8 mouse cellular contexts compared by ENCODE assay signal in the genomic region with DNA sequence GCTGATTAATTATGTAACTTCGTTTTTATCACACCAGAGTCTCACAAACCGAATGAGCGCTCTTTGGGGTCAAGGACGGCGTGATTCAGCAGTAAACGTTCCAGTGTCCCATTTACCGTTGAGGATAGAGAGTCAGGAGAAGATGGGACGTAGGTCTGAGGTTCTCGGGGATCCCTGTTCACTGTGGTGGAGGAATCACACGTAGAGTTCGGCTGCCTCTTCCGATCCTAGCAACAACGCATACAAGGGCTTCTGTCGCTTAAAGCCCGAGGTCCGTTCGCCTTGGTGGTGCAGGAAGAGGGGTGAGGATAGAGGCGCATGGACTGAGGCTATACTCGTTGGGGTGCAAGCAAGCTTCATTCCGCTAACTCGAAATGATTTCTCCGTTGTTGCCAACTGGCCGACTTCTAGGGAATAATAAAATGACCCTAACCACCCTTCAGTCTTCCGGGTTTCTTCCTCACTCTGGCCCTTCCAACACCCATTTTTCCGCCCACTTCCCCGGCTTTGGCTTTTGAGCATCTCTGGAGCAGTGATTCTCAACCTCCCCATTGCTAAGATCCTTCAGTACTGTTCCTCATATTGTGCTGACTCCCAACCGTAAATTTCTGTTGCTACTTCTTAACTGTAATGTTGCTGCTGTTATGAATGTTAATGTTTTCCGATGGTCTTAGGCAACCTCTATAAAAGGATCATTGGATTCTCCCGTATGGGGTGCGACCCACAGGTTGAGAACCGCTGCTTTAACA. TPM values are rescaled to one million over a fixed set of nuclear protein-coding genes. Genes with fewer than 3 reads are reported as not detected.
DNase-seq lines count a peak whose midpoint lies in the region; ATAC-seq and TF ChIP-seq lines count a peak whose summit lies in the region.

No protein-coding gene starts in this region.

- peak overlapping the region; percentile 100 for H3K9ac ChIP-seq in liver, embryonic 14.5 days (replicated peaks)

- DNase-seq in urinary bladder, adult 18-20 months (ENCODE audit: low spot score in 2 of 2), result peak; percentile 21 to 49
- no peak for DNase-seq in urinary bladder, postnatal 10 days (ENCODE audit: low spot score)
- DNase-seq in embryo, embryonic 10 days (ENCODE audit: low spot score), result peak; percentile 50
- peak; percentile 71 for DNase-seq in kidney, adult 18-20 months
- peak in 2 of 3 experiments; percentile 56 to 66 for DNase-seq in liver, embryonic 14.5 days (ENCODE audit: low read depth in 3 of 3, low spot score in 3 of 3)
- DNase-seq in naive thymus-derived CD4-positive, alpha-beta T cell, adult 2 months (ENCODE audit: low read depth), result peak; percentile 63
- DNase-seq in telencephalon, adult 2 months (ENCODE audit: low read depth, low spot score), result peak; percentile 21

- H3K27ac ChIP-seq in liver, embryonic 14.5 days, result peak overlapping the region; percentile 94

- H3K4me3 ChIP-seq in liver, embryonic 14.5 days (ENCODE audit: insufficient read depth in 1 of 2, low read depth in 2 of 2, low read length in 2 of 2), result peak overlapping the region; percentile 93 to 95

- peak; percentile 4 for ATAC-seq in granulocyte monocyte progenitor cell, adult 5-6 weeks (replicated peaks; ENCODE audit: poor library complexity, severe bottlenecking)
- ATAC-seq in liver, embryonic 14.5 days (ENCODE audit: insufficient read depth), result peak; percentile 12

- WGBS in liver, embryonic 14.5 days (ENCODE audit: insufficient replicate concordance), result under 1% methylated on average over 31 of the region's 31 CpGs

- TF ChIP-seq EP300 in liver, embryonic 14.5 days (IDR thresholded peaks at IDR 0.05; ENCODE audit: low read depth), result no peak

- peaks cover 10 to 14% of the 10 kb centered on the region in 2 experiments for H3K4me1 ChIP-seq in liver, embryonic 14.5 days (replicated peaks; ENCODE audit: control insufficient read depth in 2 of 2, insufficient read depth in 2 of 2, low read length in 1 of 2)

- no peak; the same call in 1 of the 2 replicates for TF ChIP-seq CTCF in liver, embryonic 14.5 days (IDR thresholded peaks at IDR 0.05; ENCODE audit: low read depth)

- no peaks in the 10 kb centered on the region for H3K27me3 ChIP-seq in liver, embryonic 14.5 days (ENCODE audit: control insufficient read depth, insufficient read depth, low read length)

- no peaks in the 10 kb centered on the region for H3K9me3 ChIP-seq in liver, embryonic 14.5 days (ENCODE audit: control insufficient read depth, low read length)

- H3K36me3 ChIP-seq in liver, embryonic 14.5 days (replicated peaks; ENCODE audit: control insufficient read depth, insufficient read depth, low read depth), result peaks cover 13% of the 10 kb centered on the region

- peak overlapping the region; percentile 99 for H3K4me2 ChIP-seq in liver, embryonic 14.5 days (ENCODE audit: low read depth)

RNA-seq across cellular contexts. Expression of gene BC005537, which starts 1.4 kb away (rescaled TPM):
- total RNA-seq in granulocyte monocyte progenitor cell, adult 5-6 weeks (2014; fragmentation: Nextera tagmentation), result 166 and 184 TPM in 2 replicates
- 57.0 and 63.6 TPM in 2 replicates for total RNA-seq in granulocyte monocyte progenitor cell, adult 5-6 weeks (2017)
- 17.4 and 33.5 TPM in 2 replicates for polyA plus RNA-seq in liver, embryonic 14.5 days (2012; rRNA removed)
- polyA plus RNA-seq in liver, embryonic 14.5 days (2014; fragmentation: Nextera tagmentation; extraction: Ambion mirVana), result 13.7 and 14.5 TPM in 2 replicates

RNA-seq across cellular contexts. Expression of gene Acot13, which starts 31.2 kb away (rescaled TPM):
- 37.7 and 40.4 TPM in 2 replicates for total RNA-seq in granulocyte monocyte progenitor cell, adult 5-6 weeks (2014; fragmentation: Nextera tagmentation)
- total RNA-seq in granulocyte monocyte progenitor cell, adult 5-6 weeks (2017), result 41.8 and 46.1 TPM in 2 replicates
- polyA plus RNA-seq in liver, embryonic 14.5 days (2012; rRNA removed), result 26.2 and 38.2 TPM in 2 replicates
- 61.9 and 67.0 TPM in 2 replicates for polyA plus RNA-seq in liver, embryonic 14.5 days (2014; fragmentation: Nextera tagmentation; extraction: Ambion mirVana)

RNA-seq across cellular contexts. Expression of gene Tdp2, which starts 31.4 kb away (rescaled TPM):
- total RNA-seq in granulocyte monocyte progenitor cell, adult 5-6 weeks (2014; fragmentation: Nextera tagmentation), result 48.4 and 84.7 TPM in 2 replicates
- total RNA-seq in granulocyte monocyte progenitor cell, adult 5-6 weeks (2017), result 51.8 and 57.7 TPM in 2 replicates
- polyA plus RNA-seq in liver, embryonic 14.5 days (2012; rRNA removed), result 17.0 and 21.8 TPM in 2 replicates
- polyA plus RNA-seq in liver, embryonic 14.5 days (2014; fragmentation: Nextera tagmentation; extraction: Ambion mirVana), result 25.0 and 26.4 TPM in 2 replicates

RNA-seq across cellular contexts. Expression of gene Gmnn, which starts 38.4 kb away (rescaled TPM):
- total RNA-seq in granulocyte monocyte progenitor cell, adult 5-6 weeks (2014; fragmentation: Nextera tagmentation), result 148 and 183 TPM in 2 replicates
- 214 and 286 TPM in 2 replicates for total RNA-seq in granulocyte monocyte progenitor cell, adult 5-6 weeks (2017)
- 32.1 and 65.7 TPM in 2 replicates for polyA plus RNA-seq in liver, embryonic 14.5 days (2012; rRNA removed)
- 149 and 153 TPM in 2 replicates for polyA plus RNA-seq in liver, embryonic 14.5 days (2014; fragmentation: Nextera tagmentation; extraction: Ambion mirVana)

RNA-seq across cellular contexts. Expression of gene D130043K22Rik, which starts 44.8 kb away (rescaled TPM):
- not detected in 2 replicates for total RNA-seq in granulocyte monocyte progenitor cell, adult 5-6 weeks (2014; fragmentation: Nextera tagmentation)
- total RNA-seq in granulocyte monocyte progenitor cell, adult 5-6 weeks (2017), result not detected in 2 replicates
- polyA plus RNA-seq in liver, embryonic 14.5 days (2012; rRNA removed), result 0.04 and 0.11 TPM in 2 replicates
- 0.06 and 0.15 TPM in 2 replicates for polyA plus RNA-seq in liver, embryonic 14.5 days (2014; fragmentation: Nextera tagmentation; extraction: Ambion mirVana)
